Mouse (Mus musculus): ENCODE data around the gene OR5BS1P. TPM values are rescaled to one million over a fixed set of nuclear protein-coding genes. Genes with fewer than 3 reads are reported as not detected.
A peak's percentile ranks its signal among the peaks of the same experiment; 100 is the strongest.

OR5BS1P gene
- polyA plus RNA-seq, 1 experiment from 2014 or later, result not detected

GRCm38 (mm10) chr15:98471539-98471938 lies 1.8 kb downstream of the OR5BS1P start:
- Histone ChIP-seq H3K4me1 (ENCODE audit: control insufficient read depth, insufficient read depth, low read length) (no peaks in the 10 kb centered on the region), H3K36me3 (ENCODE audit: control insufficient read depth, insufficient read depth, low read length) (no peaks in the 10 kb centered on the region), H3K9ac (ENCODE audit: low read length) (no peak overlapping the region), H3K27ac (replicated peaks; ENCODE audit: low read depth, low read length) (no peak overlapping the region), H3K4me3 (ENCODE audit: low read depth, low read length) (no peak overlapping the region), H3K4me2 (ENCODE audit: low read depth, severe bottlenecking) (no peak overlapping the region), H3K27me3 (ENCODE audit: control insufficient read depth, insufficient read depth, low read length) (no peaks in the 10 kb centered on the region), H3K9me3 (ENCODE audit: control insufficient read depth, low read length) (no peaks in the 10 kb centered on the region)
- ATAC-seq (ENCODE audit: insufficient number of reproducible peaks, low FRiP score, low TSS enrichment, low read depth) (no peak), DNase-seq (ENCODE audit: low spot score) (no peak)
- 91% methylated on average over 13 of the region's 13 CpGs for WGBS

GRCm38 (mm10) chr15:98474958-98475357 lies 5.3 kb downstream of the OR5BS1P start:
- ATAC-seq (ENCODE audit: insufficient number of reproducible peaks, low FRiP score, low TSS enrichment, low read depth), result no peak
- H3K4me1 ChIP-seq (ENCODE audit: control insufficient read depth, insufficient read depth, low read length), result no peaks in the 10 kb centered on the region
- no peaks in the 10 kb centered on the region for H3K36me3 ChIP-seq (ENCODE audit: control insufficient read depth, insufficient read depth, low read length)
- no peaks in the 10 kb centered on the region for H3K27me3 ChIP-seq (ENCODE audit: control insufficient read depth, insufficient read depth, low read length)
- H3K27ac ChIP-seq (replicated peaks; ENCODE audit: low read depth, low read length), result no peak overlapping the region
- H3K4me2 ChIP-seq (ENCODE audit: low read depth, severe bottlenecking), result no peak overlapping the region
- 79% methylated on average over 10 of the region's 10 CpGs for WGBS
- no peaks in the 10 kb centered on the region for H3K9me3 ChIP-seq (ENCODE audit: control insufficient read depth, low read length)
- no peak overlapping the region for H3K4me3 ChIP-seq (ENCODE audit: low read depth, low read length)
- no peak for DNase-seq (ENCODE audit: low spot score)
- no peak overlapping the region for H3K9ac ChIP-seq (ENCODE audit: low read length)

- Histone ChIP-seq H3K27ac (replicated peaks; ENCODE audit: low read depth, low read length) (no peak overlapping the region), H3K27me3 (ENCODE audit: control insufficient read depth, insufficient read depth, low read length) (no peaks in the 10 kb centered on the region), H3K4me1 (ENCODE audit: control insufficient read depth, insufficient read depth, low read length) (no peaks in the 10 kb centered on the region), H3K36me3 (ENCODE audit: control insufficient read depth, insufficient read depth, low read length) (no peaks in the 10 kb centered on the region), H3K4me3 (ENCODE audit: low read depth, low read length) (no peak overlapping the region), H3K4me2 (ENCODE audit: low read depth, severe bottlenecking) (no peak overlapping the region), H3K9me3 (ENCODE audit: control insufficient read depth, low read length) (no peaks in the 10 kb centered on the region), H3K9ac (ENCODE audit: low read length) (no peak overlapping the region)
- no peak for ATAC-seq (ENCODE audit: insufficient number of reproducible peaks, low FRiP score, low TSS enrichment, low read depth)
- WGBS, result 55% methylated on average over 10 of the region's 10 CpGs
- peak; percentile 55 for DNase-seq (ENCODE audit: low spot score)
Observed at GRCm38 (mm10) chr15:98475382-98475781, 5.7 kb downstream of the OR5BS1P start.

- Histone ChIP-seq H3K36me3 (ENCODE audit: control insufficient read depth, insufficient read depth, low read length) (no peaks in the 10 kb centered on the region), H3K27ac (replicated peaks; ENCODE audit: low read depth, low read length) (no peak overlapping the region), H3K4me3 (ENCODE audit: low read depth, low read length) (no peak overlapping the region), H3K9me3 (ENCODE audit: control insufficient read depth, low read length) (no peaks in the 10 kb centered on the region), H3K9ac (ENCODE audit: low read length) (no peak overlapping the region), H3K27me3 (ENCODE audit: control insufficient read depth, insufficient read depth, low read length) (no peaks in the 10 kb centered on the region), H3K4me1 (ENCODE audit: control insufficient read depth, insufficient read depth, low read length) (no peaks in the 10 kb centered on the region), H3K4me2 (ENCODE audit: low read depth, severe bottlenecking) (no peak overlapping the region)
- no peak for DNase-seq (ENCODE audit: low spot score)
- 81% methylated on average over 5 of the region's 5 CpGs for WGBS
- no peak for ATAC-seq (ENCODE audit: insufficient number of reproducible peaks, low FRiP score, low TSS enrichment, low read depth)
Observed at GRCm38 (mm10) chr15:98476281-98476680, 6.6 kb downstream of the OR5BS1P start.

GRCm38 (mm10) chr15:98479568-98480102 lies 9.9 kb downstream of the OR5BS1P start:
- H3K27ac ChIP-seq (replicated peaks; ENCODE audit: low read depth, low read length), result no peak overlapping the region
- no peak for ATAC-seq (ENCODE audit: insufficient number of reproducible peaks, low FRiP score, low TSS enrichment, low read depth)
- no peak overlapping the region for H3K4me2 ChIP-seq (ENCODE audit: low read depth, severe bottlenecking)
- H3K9me3 ChIP-seq (ENCODE audit: control insufficient read depth, low read length), result no peaks in the 10 kb centered on the region
- H3K9ac ChIP-seq (ENCODE audit: low read length), result no peak overlapping the region
- no peaks in the 10 kb centered on the region for H3K36me3 ChIP-seq (ENCODE audit: control insufficient read depth, insufficient read depth, low read length)
- 84% methylated on average over 7 of the region's 7 CpGs for WGBS
- H3K4me1 ChIP-seq (ENCODE audit: control insufficient read depth, insufficient read depth, low read length), result no peaks in the 10 kb centered on the region
- DNase-seq (ENCODE audit: low spot score), result no peak
- no peak overlapping the region for H3K4me3 ChIP-seq (ENCODE audit: low read depth, low read length)
- no peaks in the 10 kb centered on the region for H3K27me3 ChIP-seq (ENCODE audit: control insufficient read depth, insufficient read depth, low read length)

- H3K27me3 ChIP-seq (ENCODE audit: control insufficient read depth, insufficient read depth, low read length), result no peaks in the 10 kb centered on the region
- H3K4me3 ChIP-seq (ENCODE audit: low read depth, low read length), result no peak within 1 kb of the TSS
- H3K4me2 ChIP-seq (ENCODE audit: low read depth, severe bottlenecking), result no peak within 1 kb of the TSS
- H3K27ac ChIP-seq (replicated peaks; ENCODE audit: low read depth, low read length), result 0 out of 2 replicates have a peak within 1 kb of the TSS, but pooled peaks have one; percentile 26
- no peaks in the 10 kb centered on the region for H3K9me3 ChIP-seq (ENCODE audit: control insufficient read depth, low read length)
- no peaks in the 10 kb centered on the region for H3K4me1 ChIP-seq (ENCODE audit: control insufficient read depth, insufficient read depth, low read length)
- ATAC-seq (ENCODE audit: insufficient number of reproducible peaks, low FRiP score, low TSS enrichment, low read depth), result no peak
- no peaks in the 10 kb centered on the region for H3K36me3 ChIP-seq (ENCODE audit: control insufficient read depth, insufficient read depth, low read length)
- no peak within 1 kb of the TSS for H3K9ac ChIP-seq (ENCODE audit: low read length)
- no peak for DNase-seq (ENCODE audit: low spot score)
- WGBS, result 72% methylated on average over 3 of the region's 3 CpGs
Observed at GRCm38 (mm10) chr15:98482701-98483100, 13.0 kb downstream of the OR5BS1P start, which contains the start of gene Lalba. Gene Lalba (minus strand): TSS chr15:98482721.

GRCm38 (mm10) chr15:98483907-98484886 lies 14.5 kb downstream of the OR5BS1P start:
- no peak for DNase-seq (ENCODE audit: low spot score)
- Histone ChIP-seq H3K36me3 (ENCODE audit: control insufficient read depth, insufficient read depth, low read length) (no peaks in the 10 kb centered on the region), H3K9me3 (ENCODE audit: control insufficient read depth, low read length) (no peaks in the 10 kb centered on the region), H3K9ac (ENCODE audit: low read length) (no peak overlapping the region), H3K27ac (replicated peaks; ENCODE audit: low read depth, low read length) (no peak overlapping the region), H3K27me3 (ENCODE audit: control insufficient read depth, insufficient read depth, low read length) (no peaks in the 10 kb centered on the region), H3K4me2 (ENCODE audit: low read depth, severe bottlenecking) (no peak overlapping the region), H3K4me1 (ENCODE audit: control insufficient read depth, insufficient read depth, low read length) (no peaks in the 10 kb centered on the region), H3K4me3 (ENCODE audit: low read depth, low read length) (no peak overlapping the region)
- WGBS, result 71% methylated on average over 18 of the region's 18 CpGs
- ATAC-seq (ENCODE audit: insufficient number of reproducible peaks, low FRiP score, low TSS enrichment, low read depth), result no peak

GRCm38 (mm10) chr15:98486433-98487021 lies 16.8 kb downstream of the OR5BS1P start:
- H3K4me1 ChIP-seq (ENCODE audit: control insufficient read depth, insufficient read depth, low read length), result no peaks in the 10 kb centered on the region
- ATAC-seq (ENCODE audit: insufficient number of reproducible peaks, low FRiP score, low TSS enrichment, low read depth), result no peak
- H3K27me3 ChIP-seq (ENCODE audit: control insufficient read depth, insufficient read depth, low read length), result no peaks in the 10 kb centered on the region
- H3K27ac ChIP-seq (replicated peaks; ENCODE audit: low read depth, low read length), result no peak overlapping the region
- no peaks in the 10 kb centered on the region for H3K36me3 ChIP-seq (ENCODE audit: control insufficient read depth, insufficient read depth, low read length)
- H3K9me3 ChIP-seq (ENCODE audit: control insufficient read depth, low read length), result no peaks in the 10 kb centered on the region
- H3K4me3 ChIP-seq (ENCODE audit: low read depth, low read length), result no peak overlapping the region
- WGBS, result 94% methylated on average over 8 of the region's 8 CpGs
- no peak overlapping the region for H3K9ac ChIP-seq (ENCODE audit: low read length)
- DNase-seq (ENCODE audit: low spot score), result no peak
- no peak overlapping the region for H3K4me2 ChIP-seq (ENCODE audit: low read depth, severe bottlenecking)
